Mouse (Mus musculus) CH12.LX (cell line): Measurements from ENCODE around the gene Zfp964.
"Not testable (repeated sequence)": the region's sequence is repeated elsewhere in the genome, so short reads cannot be mapped to it uniquely, and the experiment has no call there.

ENCODE experiments used
- CHD1 ChIP-seq: IDR thresholded peaks from 2 replicates; pipeline ENCODE4 v1.6.1; 2012; ENCODE audit warnings: low read depth, low read length, improper control_type of control experiment, inconsistent platforms
- CHD2 ChIP-seq: IDR thresholded peaks from 2 replicates; pipeline ENCODE4 v1.6.1; 2011; ENCODE audit warnings: low read length, improper control_type of control experiment
- CTCF ChIP-seq, 2 experiments: IDR thresholded peaks in 1 of 2; conservative IDR thresholded peaks in 1 of 2; 2 replicates each; pipeline ENCODE4 v1.5.1; 2011 to 2012; ENCODE audit warnings: low read depth in 2 of 2, low read length in 2 of 2, improper control_type of control experiment in 1 of 2, inconsistent platforms in 1 of 2, mild to moderate bottlenecking in 1 of 2, moderate library complexity in 1 of 2
- EP300 ChIP-seq: IDR thresholded peaks from 2 replicates; pipeline ENCODE4 v1.6.1; 2011; ENCODE audit warnings: low read length, improper control_type of control experiment
- MAFK ChIP-seq: IDR thresholded peaks from 2 replicates; pipeline ENCODE4 v1.6.1; 2011; ENCODE audit warnings: low read length, improper control_type of control experiment; ENCODE audit not compliant: insufficient replicate concordance
- MAX ChIP-seq: IDR thresholded peaks from 2 replicates; pipeline ENCODE4 v1.6.1; 2011; ENCODE audit warnings: low read length, improper control_type of control experiment
- USF2 ChIP-seq: conservative IDR thresholded peaks from 2 replicates; pipeline ENCODE4 v1.6.1; 2011; ENCODE audit warnings: low read depth, low read length, improper control_type of control experiment
- ZKSCAN1 ChIP-seq: IDR thresholded peaks from 2 replicates; pipeline ENCODE4 v1.6.1; 2012; ENCODE audit warnings: low read depth, inconsistent platforms, low read length, improper control_type of control experiment, borderline replicate concordance
- ZNF384 ChIP-seq: IDR thresholded peaks from 2 replicates; pipeline ENCODE4 v1.6.1; 2012; ENCODE audit warnings: low read depth, low read length, improper control_type of control experiment, inconsistent platforms

DNA sequence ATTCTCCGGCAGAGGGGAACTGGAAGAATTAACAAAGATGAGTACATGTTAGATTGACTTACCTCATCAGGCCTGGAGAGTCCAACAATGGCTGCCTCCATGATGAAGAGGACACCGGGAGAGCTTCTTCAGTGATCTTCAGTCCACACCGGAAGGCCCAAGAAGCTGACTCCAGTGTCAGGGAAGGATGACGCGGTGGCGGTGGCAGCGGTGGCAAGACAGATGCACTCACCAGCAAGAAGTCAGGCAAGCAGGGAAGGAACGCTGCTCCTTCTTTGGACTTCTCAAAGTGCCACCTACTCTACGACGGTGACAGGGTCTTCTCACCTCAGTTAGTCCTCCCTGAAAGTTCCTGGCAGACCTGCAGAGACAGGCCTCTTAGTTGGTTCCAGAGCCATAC lies 56.3 kb downstream of the Zfp964 start, which contains the start of gene Zfp869:
- not testable (repeated sequence) for TF ChIP-seq CHD1; CHD2; MAFK; ZNF384; ZKSCAN1; EP300; CTCF (conservative IDR thresholded peaks at IDR 0.05 in 1 of 2, IDR thresholded peaks at IDR 0.05 in 1 of 2; ENCODE audit: low read depth in 2 of 2, low read length in 2 of 2); MAX; USF2
